Mouse (Mus musculus) left cerebral cortex, adult 18-20 months (tissue): ENCODE measurements around the gene Prkcb. TPM values are rescaled to one million over a fixed set of nuclear protein-coding genes. Genes with fewer than 3 reads are reported as not detected.

Experiments used
- DNase-seq, 2 experiments: peaks; one replicate each; pipeline ENCODE4 v3.0.0; 2021 to 2022; ENCODE audit warnings: low spot score in 2 of 2, mixed read lengths in 1 of 2
- total RNA-seq, 2 experiments: library from RNA; stranded (reverse); gene quantifications; 2 replicates each; pipeline ENCODE4 v1.2.3; 2021

The Prkcb gene
- total RNA-seq, 2 experiments from 2014 or later = 871 to 890 TPM

DNA sequence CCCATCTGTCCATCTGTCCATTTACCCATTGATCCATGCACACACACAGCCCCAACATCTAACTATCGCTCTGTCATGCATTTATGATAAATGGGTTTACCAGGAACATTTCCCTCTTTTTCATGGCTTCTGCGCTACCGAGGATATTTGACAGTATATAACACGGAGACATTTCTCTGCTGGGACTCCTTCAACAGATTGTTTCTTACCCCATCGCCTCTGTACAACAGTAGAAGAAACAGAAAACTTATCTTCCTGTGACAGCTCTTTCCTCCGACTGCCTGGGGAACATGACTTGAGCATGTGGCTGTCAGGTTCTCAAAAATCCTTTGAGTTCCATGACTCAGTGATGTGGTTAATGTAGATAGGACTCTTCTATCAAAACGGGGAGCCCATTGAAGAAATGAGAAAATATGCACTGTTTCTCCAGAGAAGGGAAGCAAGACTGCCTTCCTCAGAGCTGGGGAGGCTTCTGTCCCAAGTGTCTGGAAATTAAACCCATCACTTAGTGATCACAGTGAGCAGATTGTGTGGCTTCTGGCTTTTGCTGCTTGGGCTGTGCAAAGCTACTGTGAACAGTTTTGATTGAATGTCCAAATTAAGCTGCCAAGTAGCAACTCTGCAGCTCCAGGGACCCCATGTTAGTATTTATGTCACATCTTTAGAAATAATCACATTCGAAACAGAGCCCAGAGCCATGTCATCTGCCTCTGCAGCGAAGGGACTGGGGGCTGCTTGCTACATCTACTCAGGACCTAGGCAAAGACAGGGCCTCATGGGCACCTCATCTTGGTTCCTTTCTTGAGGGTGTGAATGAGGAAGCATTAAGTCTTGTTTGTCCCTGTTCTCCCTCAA lies 211.4 kb downstream of the Prkcb start:
- DNase-seq = no peak

DNA sequence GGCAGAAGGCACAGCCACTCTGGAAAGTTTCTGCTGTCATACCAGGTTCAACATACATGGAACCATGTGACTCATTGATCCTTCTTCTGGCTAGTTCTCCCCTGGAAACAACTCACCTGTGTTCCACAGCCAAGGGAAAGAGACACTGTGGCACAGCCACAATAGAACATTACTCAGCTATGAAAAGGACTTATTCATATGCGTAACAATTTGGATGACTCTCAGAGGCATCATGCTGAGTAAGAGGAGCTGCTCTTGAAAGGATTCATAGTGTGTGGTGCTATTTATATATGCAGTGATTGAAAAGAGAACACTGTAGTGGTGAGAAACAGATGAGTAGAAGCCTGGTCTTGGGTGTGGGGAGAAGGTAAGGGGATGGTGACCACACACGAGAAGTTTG lies 217.9 kb downstream of the Prkcb start:
- DNase-seq = no peak

DNA sequence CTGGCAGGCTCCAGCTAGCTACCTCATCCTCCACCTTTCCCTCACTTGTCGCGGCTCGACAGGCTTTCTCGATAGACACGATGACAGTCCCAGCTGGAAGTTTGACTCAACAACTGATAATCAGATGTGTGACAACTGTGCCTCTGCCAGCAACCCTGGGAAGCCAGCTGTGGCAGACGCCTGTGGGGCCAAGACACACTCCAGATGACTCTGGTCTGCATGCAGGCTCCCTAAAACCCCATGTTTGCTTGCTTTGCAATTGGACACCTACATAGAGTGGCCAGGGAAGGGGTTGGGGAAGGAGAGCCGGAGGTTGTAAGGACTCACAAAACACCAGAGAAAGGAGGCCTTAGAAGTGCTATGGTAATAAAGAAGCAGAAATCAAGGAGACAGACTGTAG lies 221.4 kb downstream of the Prkcb start:
- DNase-seq = no peak

DNA sequence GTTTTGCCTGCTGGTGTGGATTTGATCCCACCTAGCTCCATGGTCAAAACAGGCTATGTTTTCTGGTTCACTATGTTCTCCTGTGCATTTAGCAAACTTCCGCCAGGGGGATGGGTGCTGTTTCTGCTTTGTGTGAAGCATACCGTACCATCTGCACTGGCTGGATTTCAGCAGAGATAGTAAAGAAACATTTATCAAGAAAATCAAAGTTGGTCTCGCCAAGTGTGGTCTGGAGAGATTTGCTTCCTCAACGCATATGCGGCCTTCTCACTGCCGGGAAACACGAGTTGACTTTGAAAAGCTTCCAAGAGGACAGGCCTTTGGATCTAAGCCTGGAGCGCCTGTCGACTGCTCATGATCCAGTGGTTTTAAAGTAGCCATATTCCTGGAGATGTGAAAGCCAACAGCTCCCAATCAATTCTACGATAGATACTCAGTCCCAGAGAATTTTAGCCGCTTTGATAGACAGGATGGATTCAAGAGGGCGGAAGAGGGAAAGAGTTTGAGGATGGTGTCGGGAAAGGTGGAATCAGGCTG lies 223.9 kb downstream of the Prkcb start:
- DNase-seq = peak; percentile 23 to 27

DNA sequence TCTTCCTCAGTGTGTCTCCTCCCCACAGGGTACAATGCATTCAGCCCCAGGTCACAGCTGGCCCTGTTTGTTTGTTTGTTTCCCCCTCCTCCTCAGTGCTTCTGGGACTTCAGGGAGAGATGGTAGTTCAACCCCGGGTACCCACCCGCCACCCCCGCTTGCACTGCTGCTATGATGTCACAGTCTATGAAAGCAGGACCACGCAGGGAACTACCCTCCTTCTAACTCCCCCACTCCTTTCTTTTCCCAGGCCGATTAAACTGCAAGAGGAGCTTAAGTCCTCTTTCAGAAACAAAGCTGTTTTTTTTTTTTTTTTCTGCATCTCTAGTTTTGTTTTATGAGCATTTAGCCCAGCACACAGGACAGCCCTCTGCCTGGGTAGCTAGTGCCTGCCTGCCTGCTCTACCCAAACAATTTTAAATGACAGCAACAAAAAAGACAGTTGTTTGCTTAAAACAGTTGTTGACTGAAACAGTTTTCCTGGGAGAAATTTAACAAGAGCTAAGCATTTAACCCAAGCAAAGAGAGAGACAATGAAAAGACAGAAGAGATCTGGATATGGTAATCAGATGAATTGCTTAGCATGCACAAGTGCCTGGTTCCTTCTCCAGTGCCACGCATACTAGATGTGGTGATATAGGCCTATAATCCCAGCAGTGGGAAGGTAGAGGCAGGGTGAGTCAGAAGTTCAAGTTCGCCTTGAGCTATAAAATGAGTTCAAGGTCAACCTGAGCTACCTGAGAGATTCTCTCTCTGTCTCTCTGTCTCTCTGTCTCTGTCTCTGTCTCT lies 232.5 kb downstream of the Prkcb start:
- DNase-seq = no peak

DNA sequence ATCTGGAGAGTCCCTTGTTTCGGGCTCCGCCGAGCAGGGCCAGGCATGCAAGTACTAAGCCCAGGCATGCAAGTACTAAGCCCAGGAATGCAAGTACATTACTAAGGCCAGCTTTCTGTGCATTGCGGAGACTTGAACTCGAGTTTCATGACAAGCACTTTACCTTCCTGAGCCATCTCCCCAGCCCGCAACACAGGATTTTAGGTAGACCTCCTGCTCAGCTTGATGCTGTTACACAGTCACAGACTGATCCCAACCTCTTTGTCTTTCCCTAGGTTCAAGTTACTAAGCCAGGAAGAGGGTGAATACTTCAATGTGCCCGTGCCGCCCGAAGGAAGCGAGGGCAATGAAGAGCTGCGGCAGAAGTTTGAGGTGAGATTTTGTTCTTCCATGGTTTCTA lies 239.7 kb downstream of the Prkcb start:
- no peak for DNase-seq

DNA sequence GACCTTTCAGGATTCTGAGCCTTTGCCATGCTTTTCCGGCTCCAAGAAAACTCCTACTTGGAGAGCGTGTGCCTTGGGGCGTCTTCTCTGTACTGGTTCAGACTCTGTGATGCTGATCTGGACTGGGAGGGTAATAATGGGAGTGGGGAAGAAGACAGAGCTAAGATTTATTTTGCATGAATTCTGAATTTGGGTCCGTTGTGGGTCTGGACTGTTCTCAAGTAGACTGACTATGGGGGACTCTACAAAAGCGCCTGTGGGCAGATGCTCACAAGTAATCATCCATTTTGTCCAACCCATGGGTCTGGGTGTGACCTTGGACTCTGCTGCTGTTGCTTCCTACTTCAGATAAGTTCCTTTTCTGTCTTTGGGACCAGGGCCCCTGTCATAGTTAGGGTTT lies 240.1 kb downstream of the Prkcb start:
- DNase-seq = no peak

DNA sequence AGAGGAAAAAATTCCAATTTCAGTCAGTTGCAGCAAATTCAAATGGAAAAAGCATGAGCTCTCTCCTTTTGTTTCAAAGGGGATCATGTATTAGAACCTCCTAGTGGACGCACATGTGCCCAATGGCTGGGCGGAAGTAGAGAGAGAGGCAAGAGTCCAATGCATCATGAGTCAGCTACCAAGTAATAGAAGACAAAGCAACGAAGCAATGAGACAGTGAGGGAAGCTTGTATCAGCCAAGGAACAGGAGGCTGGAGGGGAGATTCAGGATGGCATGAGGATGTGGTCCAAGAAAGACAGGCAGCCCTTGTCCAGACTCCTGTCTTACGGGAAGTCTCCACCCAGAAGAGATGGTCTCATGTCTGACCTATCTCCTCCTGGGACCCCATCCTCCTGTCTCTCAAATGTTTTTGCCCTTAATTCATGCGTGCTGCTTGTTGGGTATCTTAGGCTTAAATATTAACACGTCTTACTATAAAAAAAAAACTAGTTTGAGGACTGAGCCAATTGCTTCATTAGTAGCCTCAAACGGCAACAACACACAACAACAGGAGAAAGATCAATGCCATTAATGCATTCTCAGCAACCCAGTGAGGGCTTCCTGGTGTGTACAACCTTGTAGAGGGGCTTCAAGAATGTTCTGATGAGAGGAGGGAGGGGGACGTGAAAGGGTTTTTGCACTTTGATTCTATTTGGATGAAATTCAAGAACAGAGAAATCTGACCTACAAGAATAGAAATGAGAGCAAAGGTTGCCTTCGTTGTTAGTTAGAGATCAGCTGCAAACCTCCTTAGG lies 245.2 kb downstream of the Prkcb start:
- DNase-seq = no peak

DNA sequence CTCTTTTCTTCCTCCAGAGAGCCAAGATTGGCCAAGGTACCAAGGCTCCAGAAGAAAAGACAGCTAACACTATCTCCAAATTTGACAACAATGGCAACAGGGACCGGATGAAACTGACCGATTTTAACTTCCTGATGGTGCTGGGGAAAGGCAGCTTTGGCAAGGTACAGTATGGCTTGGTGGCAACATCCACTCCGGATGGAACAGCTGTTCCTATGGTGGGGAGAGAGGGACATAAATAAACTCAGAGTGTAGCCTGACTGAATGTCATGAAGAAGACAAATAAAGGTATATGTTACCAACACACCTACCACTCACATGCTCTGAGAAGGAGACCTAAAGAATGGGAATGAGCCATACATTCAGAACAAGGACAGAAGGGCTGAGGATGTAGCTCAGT lies 256.1 kb downstream of the Prkcb start:
- no peak for DNase-seq

DNA sequence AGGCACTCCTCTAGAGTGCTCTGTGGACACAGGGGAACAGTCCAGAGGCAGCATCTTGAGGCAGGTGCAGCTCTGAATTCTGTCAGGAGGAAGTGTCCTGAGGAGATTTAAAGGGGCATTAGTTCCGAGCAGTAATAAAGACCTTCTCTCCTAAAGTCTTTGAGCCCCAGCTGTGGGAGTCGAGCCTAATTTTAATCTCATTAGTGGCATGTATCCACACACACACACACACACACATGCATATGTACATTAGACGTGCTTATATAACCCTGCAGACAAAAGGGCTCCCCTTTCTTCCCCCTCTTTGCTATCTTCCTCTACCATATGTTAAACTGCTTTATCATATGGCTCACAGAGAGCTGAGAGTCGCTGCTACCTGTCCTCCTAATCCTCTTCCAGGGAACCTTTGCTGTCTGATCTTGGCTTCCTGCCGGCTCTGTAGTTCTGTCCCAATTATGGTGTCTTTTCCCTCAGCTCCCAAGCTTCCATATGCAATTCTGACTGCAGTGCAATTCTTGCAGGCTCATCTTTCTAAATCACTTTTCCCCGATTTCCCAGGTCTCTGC lies 268.1 kb downstream of the Prkcb start:
- no peak for DNase-seq

DNA sequence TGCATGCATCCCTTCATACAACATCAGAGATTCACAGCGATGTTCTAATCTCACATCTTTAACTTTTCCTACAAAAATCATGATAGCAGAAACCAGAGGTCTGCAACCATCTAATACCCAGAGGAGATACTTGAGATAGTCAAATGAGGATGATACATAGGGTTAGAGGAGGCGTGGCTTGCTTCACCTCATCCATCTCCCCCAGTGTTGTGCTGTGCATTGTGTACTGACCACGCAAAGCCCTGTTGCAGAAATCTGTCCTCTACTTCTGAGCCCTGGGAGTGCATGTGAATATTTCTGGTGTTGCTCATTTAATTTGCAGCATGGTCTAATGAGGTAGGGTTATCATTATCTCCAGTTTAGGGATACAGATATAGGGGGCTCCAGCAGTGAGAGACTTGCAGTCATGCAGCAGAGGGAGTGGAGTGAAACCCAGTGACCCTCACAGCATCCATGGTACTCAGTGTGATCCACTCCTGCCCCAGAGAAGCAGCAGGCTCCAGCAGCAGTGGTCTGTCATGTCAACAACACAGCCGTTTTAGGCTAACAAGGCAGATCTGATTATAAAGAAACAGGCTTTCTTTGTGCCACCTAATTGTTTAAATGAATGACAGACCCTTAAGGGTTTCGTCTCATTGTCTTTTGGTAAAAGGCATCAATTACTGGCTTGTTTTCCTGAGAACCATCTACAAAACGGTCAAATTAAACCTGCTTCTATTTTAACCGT lies 269.7 kb downstream of the Prkcb start:
- no peak for DNase-seq

DNA sequence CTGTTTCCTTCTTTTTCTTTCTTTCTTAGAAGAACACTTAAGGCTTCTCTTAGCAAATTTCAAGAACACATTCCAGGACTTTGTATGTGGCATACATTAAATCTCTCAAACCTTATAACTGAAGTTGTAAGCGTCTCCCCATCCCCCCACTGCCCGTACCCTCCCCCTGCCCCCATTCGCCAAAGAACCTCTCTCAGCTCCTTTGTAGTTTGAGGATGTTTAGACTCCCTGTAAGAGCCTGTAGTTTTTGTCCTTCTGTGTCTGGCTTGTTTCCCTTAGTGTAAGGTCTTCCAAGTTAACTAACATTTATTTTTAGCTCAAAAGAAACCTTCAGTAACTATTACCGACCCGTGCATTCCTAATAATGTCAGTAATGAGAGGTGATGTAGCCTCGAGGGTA lies 270.4 kb downstream of the Prkcb start:
- DNase-seq = no peak

DNA sequence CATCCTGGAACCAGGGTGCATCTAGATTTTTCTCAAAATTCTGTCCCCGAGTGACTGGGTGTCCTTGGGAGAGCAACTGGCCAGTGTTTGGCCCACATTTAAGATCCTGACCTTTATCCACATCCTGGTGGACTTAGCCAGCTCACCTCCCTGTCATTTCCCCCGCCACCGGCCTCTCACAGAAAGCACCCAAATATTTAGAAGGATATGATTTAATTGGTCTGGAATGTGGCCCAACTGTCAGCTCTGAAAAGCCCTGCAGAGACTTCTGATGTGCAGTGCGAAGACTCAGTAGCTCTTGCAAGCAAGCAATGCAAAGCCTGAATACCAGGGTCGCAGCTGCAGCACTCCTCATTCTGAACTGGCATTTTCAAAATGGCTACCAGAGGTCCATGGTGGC lies 274.0 kb downstream of the Prkcb start:
- DNase-seq = no peak

DNA sequence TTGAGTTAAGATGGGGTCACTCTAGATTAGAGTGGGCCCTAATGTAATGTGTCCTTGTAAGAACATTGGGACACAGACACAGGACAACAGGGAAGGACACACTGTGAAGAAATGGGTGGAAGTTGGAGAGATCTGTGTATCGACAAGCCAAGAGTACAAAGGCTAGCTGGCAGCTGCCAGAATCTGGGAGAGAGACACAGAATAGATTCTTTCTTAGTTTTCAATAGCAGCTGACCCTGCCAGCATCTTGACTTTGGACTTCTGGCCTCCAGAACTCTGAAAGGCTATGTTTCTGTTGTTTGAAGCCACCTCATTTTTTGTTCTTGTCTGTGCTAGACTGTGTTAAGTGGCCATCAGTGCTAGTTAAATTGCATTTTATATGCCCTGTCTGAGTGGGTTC lies 276.8 kb downstream of the Prkcb start:
- DNase-seq = no peak

DNA sequence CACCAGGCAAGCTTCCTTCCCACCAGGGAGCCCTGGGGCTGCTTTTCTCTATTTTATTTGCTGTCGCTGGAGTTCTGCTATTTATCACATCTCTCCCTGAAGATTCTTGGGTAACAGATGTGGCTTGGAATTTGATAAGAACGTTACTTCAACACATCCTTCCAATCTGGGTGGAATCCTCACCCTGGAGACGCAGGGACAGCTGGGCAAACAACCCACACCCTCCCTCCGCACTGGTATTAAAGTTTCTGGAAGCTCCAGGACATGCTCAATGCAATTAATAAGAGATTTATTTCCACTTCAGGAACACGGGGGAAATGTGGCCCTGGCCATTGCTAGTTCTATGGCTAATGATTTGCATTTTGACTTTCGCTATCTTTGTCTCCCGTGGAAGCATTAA lies 277.5 kb downstream of the Prkcb start:
- DNase-seq = no peak

DNA sequence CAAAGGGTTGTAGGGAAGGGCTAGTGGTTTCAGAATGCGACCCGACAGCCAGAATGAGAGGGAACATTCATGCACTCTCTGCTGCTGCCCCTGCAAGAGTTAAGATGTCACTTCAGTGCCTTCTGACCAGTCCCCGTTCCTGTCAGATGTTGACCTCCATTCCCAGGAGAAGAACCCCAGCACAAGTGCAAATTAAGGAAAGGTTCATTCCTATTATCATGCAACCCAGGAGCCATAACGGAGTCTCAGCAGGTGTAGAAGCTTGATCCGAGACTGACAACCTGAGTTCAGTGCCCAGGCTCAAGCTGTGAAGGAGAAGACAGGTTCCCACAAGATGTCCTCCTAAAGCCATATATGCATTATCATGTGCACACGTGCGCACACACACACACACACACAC lies 280.2 kb downstream of the Prkcb start:
- no peak for DNase-seq

DNA sequence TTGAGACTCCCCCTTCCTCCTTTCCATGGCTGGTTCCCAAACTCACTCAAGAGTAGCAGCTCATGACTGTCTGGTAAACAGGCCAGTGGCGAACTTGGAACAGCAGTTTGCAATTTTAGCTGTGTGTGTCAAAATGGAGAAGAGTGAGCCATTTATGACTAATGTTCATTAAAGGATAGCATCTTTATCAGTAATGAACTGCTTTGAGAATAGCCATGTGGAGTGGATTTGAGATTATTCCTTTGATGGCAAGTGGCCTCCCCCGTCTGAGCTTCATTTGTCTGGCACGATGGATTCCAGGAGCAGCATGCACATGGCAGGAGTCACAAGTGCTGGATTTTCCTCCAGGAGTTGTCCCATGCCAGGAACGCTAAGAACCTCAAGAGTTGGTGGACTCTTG lies 281.9 kb downstream of the Prkcb start:
- DNase-seq = no peak

DNA sequence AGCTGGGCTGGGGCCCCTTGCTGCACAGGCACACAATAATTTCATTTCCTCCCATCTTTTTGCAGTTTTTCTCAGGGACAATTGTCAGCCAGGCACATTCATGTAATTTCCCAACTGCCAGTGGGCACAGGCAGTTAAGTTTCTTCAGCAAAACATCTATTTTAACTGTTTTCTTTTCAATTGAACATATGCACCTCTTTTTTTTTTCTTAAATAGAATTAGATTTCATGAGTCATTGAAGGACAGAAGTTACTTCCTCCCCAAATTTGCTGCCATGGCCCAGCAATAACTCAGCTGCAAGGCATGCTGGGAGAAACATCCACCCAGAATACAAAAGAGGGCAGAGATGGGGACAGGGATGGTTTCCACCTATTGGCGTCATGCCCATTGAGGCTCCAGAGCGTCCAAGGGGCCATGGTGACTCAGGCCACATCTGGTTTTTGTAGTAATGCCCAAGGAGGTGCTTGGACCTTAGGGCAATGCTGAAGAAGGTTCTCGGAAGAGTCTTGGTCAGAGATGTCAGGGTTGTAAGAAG lies 284.6 kb downstream of the Prkcb start:
- DNase-seq = peak; percentile 38 to 49

DNA sequence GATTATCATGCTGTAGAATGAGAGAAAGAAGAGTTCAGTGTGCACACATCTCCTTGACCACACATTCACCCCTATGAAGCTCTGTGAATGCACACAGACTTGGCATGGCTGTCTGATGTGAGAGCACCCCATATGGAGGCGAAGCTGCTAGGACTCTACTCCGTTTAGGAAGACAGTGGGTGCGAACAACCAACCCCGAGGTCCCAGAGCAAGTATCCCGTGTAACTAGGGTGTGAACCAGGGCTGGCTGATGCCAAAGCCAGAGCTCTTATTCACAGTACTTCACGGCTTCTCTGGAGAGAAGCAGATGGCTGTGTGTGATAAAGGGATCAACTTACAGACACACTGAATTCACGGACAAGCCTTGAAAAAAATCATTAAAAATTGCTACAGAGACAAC lies 285.9 kb downstream of the Prkcb start:
- DNase-seq = peak in 1 of 2 experiments; percentile 42

DNA sequence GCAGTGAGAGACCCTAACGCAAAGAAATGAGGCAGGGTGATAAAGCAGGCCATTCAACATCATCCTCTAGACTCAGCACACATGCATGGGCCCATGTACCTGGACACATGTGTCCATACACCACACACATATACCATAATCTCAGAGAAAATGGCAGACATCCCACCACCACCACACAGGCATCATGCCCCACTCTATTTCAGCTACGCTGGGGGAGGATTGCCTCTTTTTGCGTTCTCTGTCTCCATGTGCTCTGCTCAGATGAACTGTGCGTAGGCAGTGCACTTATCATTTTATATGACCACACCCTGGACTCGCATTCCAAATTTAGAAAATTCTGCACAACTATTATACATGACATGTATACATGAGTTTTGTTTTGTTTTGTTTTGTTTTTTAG lies 286.5 kb downstream of the Prkcb start:
- no peak for DNase-seq
